Mouse (Mus musculus): ENCODE data around the gene Hist1h3a. TPM values are rescaled to one million over a fixed set of nuclear protein-coding genes. Genes with fewer than 3 reads are reported as not detected.
A peak's percentile ranks its signal among the peaks of the same experiment; 100 is the strongest.
"Not testable (repeated sequence)": the region's sequence is repeated elsewhere in the genome, so short reads cannot be mapped to it uniquely, and the experiment has no call there.

Gene Hist1h3a
- polyA plus RNA-seq, 1 experiment from 2014 or later, result 8.3 TPM

GRCm38 (mm10) chr13:23757211-23757773 is 4.9 kb downstream of the Hist1h3a start:
- Histone ChIP-seq H3K27ac (peak overlapping the region; percentile 98), H3K4me1 (replicated peaks) (peaks cover 65% of the 10 kb centered on the region), H3K4me2 (peak overlapping the region; percentile 72), H3K27me3 (no peaks in the 10 kb centered on the region), H3K4me3 (replicated peaks) (peak overlapping the region; percentile 52), H3K9ac (peak overlapping the region; percentile 78), H3K36me3 (no peaks in the 10 kb centered on the region), H3K9me3 (replicated peaks) (no peaks in the 10 kb centered on the region)
- 1% methylated on average over 13 of the region's 23 CpGs for WGBS (ENCODE audit: insufficient replicate concordance)
- peak; percentile 10 for ATAC-seq (ENCODE audit: low read depth)
- peak; percentile 74 for DNase-seq

GRCm38 (mm10) chr13:23756790-23757189 is 5.4 kb downstream of the Hist1h3a start, which contains the start of gene Hist1h4b:
TSS of gene Hist1h4b (plus strand) at chr13:23757013.
- DNase-seq (peak; percentile 92), ATAC-seq (ENCODE audit: low read depth) (peak; percentile 69)
- H3K9ac ChIP-seq, result peak within 1 kb of the TSS; percentile 78
- WGBS (ENCODE audit: insufficient replicate concordance), result 1% methylated on average over 17 of the region's 22 CpGs
- H3K27me3 ChIP-seq, result no peaks in the 10 kb centered on the region
- H3K4me3 ChIP-seq (replicated peaks), result peak within 1 kb of the TSS; percentile 52
- no peaks in the 10 kb centered on the region for H3K9me3 ChIP-seq (replicated peaks)
- peak within 1 kb of the TSS; percentile 72 for H3K4me2 ChIP-seq
- no peaks in the 10 kb centered on the region for H3K36me3 ChIP-seq
- H3K27ac ChIP-seq, result peak within 1 kb of the TSS; percentile 98
- H3K4me1 ChIP-seq (replicated peaks), result peaks cover 64% of the 10 kb centered on the region

GRCm38 (mm10) chr13:23755000-23755399 is 7.2 kb downstream of the Hist1h3a start:
- H3K27me3 ChIP-seq, result no peaks in the 10 kb centered on the region
- peak overlapping the region; percentile 40 for H3K9ac ChIP-seq
- DNase-seq (no peak), ATAC-seq (ENCODE audit: low read depth) (no peak)
- H3K4me3 ChIP-seq (replicated peaks), result no peak overlapping the region
- H3K27ac ChIP-seq, result peak overlapping the region; percentile 88
- H3K4me2 ChIP-seq, result no peak overlapping the region
- no peaks in the 10 kb centered on the region for H3K9me3 ChIP-seq (replicated peaks)
- H3K4me1 ChIP-seq (replicated peaks), result peaks cover 59% of the 10 kb centered on the region
- H3K36me3 ChIP-seq, result no peaks in the 10 kb centered on the region

- 52% methylated on average over 4 of the region's 4 CpGs for WGBS (ENCODE audit: insufficient replicate concordance)
- H3K36me3 ChIP-seq, result no peaks in the 10 kb centered on the region
These were observed 8.7 kb downstream of the Hist1h3a start for GRCm38 (mm10) chr13:23753314-23754078.

GRCm38 (mm10) chr13:23752742-23753172 is 9.4 kb downstream of the Hist1h3a start:
- Histone ChIP-seq H3K4me2 (peak overlapping the region; percentile 70), H3K4me1 (replicated peaks) (peaks cover 56% of the 10 kb centered on the region), H3K36me3 (no peaks in the 10 kb centered on the region), H3K9me3 (replicated peaks) (no peaks in the 10 kb centered on the region), H3K27ac (peak overlapping the region; percentile 97), H3K9ac (peak overlapping the region; percentile 85), H3K27me3 (no peaks in the 10 kb centered on the region), H3K4me3 (replicated peaks) (peak overlapping the region; percentile 56)
- no peak for DNase-seq
- WGBS (ENCODE audit: insufficient replicate concordance), result 3% methylated on average over 6 of the region's 6 CpGs
- ATAC-seq (ENCODE audit: low read depth), result no peak

More at GRCm38 (mm10) chr13:23753314-23754078, 8.7 kb downstream of the Hist1h3a start:
- Histone ChIP-seq H3K9me3 (replicated peaks) (no peaks in the 10 kb centered on the region), H3K27ac (peak overlapping the region; percentile 97), H3K4me1 (replicated peaks) (peaks cover 55% of the 10 kb centered on the region), H3K4me3 (replicated peaks) (peak overlapping the region; percentile 56), H3K27me3 (no peaks in the 10 kb centered on the region), H3K9ac (peak overlapping the region; percentile 85), H3K4me2 (peak overlapping the region; percentile 70)
- ATAC-seq (ENCODE audit: low read depth), result no peak
- DNase-seq, result no peak

- ATAC-seq (ENCODE audit: low read depth) (peak; percentile 79), DNase-seq (peak; percentile 89)
- WGBS (ENCODE audit: insufficient replicate concordance), result under 1% methylated on average over 20 of the region's 47 CpGs
- peak within 1 kb of the TSS; percentile 56 for H3K4me3 ChIP-seq (replicated peaks)
- H3K27me3 ChIP-seq; H3K36me3 ChIP-seq; H3K9me3 ChIP-seq (replicated peaks): not testable (repeated sequence)
- peak within 1 kb of the TSS; percentile 70 for H3K4me2 ChIP-seq
- H3K27ac ChIP-seq, result peak within 1 kb of the TSS; percentile 99
- peak within 1 kb of the TSS; percentile 85 for H3K9ac ChIP-seq
- peaks cover 57% of the 10 kb centered on the region for H3K4me1 ChIP-seq (replicated peaks)
These were observed 10.0 kb downstream of the Hist1h3a start, which contains the start of gene Hist1h3b for GRCm38 (mm10) chr13:23752067-23752741. TSS of gene Hist1h3b (plus strand) at chr13:23752267.

- ATAC-seq (ENCODE audit: low read depth), result peak; percentile 5; the same call in 1 of the 2 replicates
- under 1% methylated on average over 11 of the region's 11 CpGs for WGBS (ENCODE audit: insufficient replicate concordance)
These were observed 10.7 kb downstream of the Hist1h3a start for GRCm38 (mm10) chr13:23751478-23751956.

GRCm38 (mm10) chr13:23750839-23751477 is 11.2 kb downstream of the Hist1h3a start, which contains the start of gene Hist1h2ab:
TSS of gene Hist1h2ab (plus strand) at chr13:23751126.
- peak within 1 kb of the TSS; percentile 80 for H3K9ac ChIP-seq
- H3K27ac ChIP-seq, result peak within 1 kb of the TSS; percentile 99
- peaks cover 56% of the 10 kb centered on the region for H3K4me1 ChIP-seq (replicated peaks)
- WGBS (ENCODE audit: insufficient replicate concordance), result under 1% methylated on average over 29 of the region's 47 CpGs
- peak within 1 kb of the TSS; percentile 63 for H3K4me2 ChIP-seq
- not testable (repeated sequence) for H3K36me3 ChIP-seq; H3K9me3 ChIP-seq (replicated peaks); H3K27me3 ChIP-seq
- H3K4me3 ChIP-seq (replicated peaks), result peak within 1 kb of the TSS; percentile 53
- peak; percentile 77 for DNase-seq
- peak; percentile 44 for ATAC-seq (ENCODE audit: low read depth)

More at GRCm38 (mm10) chr13:23751478-23751956, 10.7 kb downstream of the Hist1h3a start:
- Histone ChIP-seq H3K4me3 (replicated peaks) (peak overlapping the region; percentile 53), H3K36me3 (no peaks in the 10 kb centered on the region), H3K4me2 (peak overlapping the region; percentile 63), H3K4me1 (replicated peaks) (peaks cover 60% of the 10 kb centered on the region), H3K27me3 (no peaks in the 10 kb centered on the region), H3K9ac (peak overlapping the region; percentile 80), H3K27ac (peak overlapping the region; percentile 99), H3K9me3 (replicated peaks) (no peaks in the 10 kb centered on the region)
- DNase-seq, result peak; percentile 50

GRCm38 (mm10) chr13:23749563-23750121 is 12.5 kb downstream of the Hist1h3a start:
- no peaks in the 10 kb centered on the region for H3K9me3 ChIP-seq (replicated peaks)
- ATAC-seq (ENCODE audit: low read depth), result no peak
- H3K4me1 ChIP-seq (replicated peaks), result peaks cover 47% of the 10 kb centered on the region
- no peaks in the 10 kb centered on the region for H3K36me3 ChIP-seq
- 82% methylated on average over 5 of the region's 5 CpGs for WGBS (ENCODE audit: insufficient replicate concordance)
- H3K4me2 ChIP-seq, result no peak overlapping the region
- H3K27me3 ChIP-seq, result no peaks in the 10 kb centered on the region
- DNase-seq, result no peak
- peak overlapping the region; percentile 50 for H3K9ac ChIP-seq
- no peak overlapping the region for H3K4me3 ChIP-seq (replicated peaks)
- H3K27ac ChIP-seq, result peak overlapping the region; percentile 99

- Histone ChIP-seq H3K9me3 (replicated peaks) (no peaks in the 10 kb centered on the region), H3K27me3 (no peaks in the 10 kb centered on the region), H3K27ac (peak overlapping the region; percentile 99), H3K9ac (peak overlapping the region; percentile 77), H3K4me1 (replicated peaks) (peaks cover 50% of the 10 kb centered on the region), H3K36me3 (no peaks in the 10 kb centered on the region), H3K4me3 (replicated peaks) (peak overlapping the region; percentile 59), H3K4me2 (peak overlapping the region; percentile 67)
- no peak for DNase-seq
- WGBS (ENCODE audit: insufficient replicate concordance), result 8% methylated on average over 4 of the region's 4 CpGs
- no peak for ATAC-seq (ENCODE audit: low read depth)
These were observed 14.3 kb downstream of the Hist1h3a start for GRCm38 (mm10) chr13:23747892-23748288.
